Mouse (Mus musculus) ES-E14 (cell line): ENCODE data around the gene Zmynd10. TPM values are rescaled to one million over a fixed set of nuclear protein-coding genes. Genes with fewer than 3 reads are reported as not detected.

Source experiments
- DNase-seq: peaks from one replicate; pipeline ENCODE4 v3.0.0-alpha.2; 2013; ENCODE audit warnings: low read depth, low spot score
- H3K27ac ChIP-seq: 2 replicates; pipeline ENCODE4 v1.5.1; 2012; ENCODE audit warnings: low read depth, mild to moderate bottlenecking, low read length, moderate library complexity, mixed read lengths; ENCODE audit not compliant: poor library complexity, insufficient read depth, severe bottlenecking
- H3K36me3 ChIP-seq: 2 replicates; pipeline ENCODE4 v1.6.1; 2012; ENCODE audit warnings: mild to moderate bottlenecking, low read length, moderate library complexity, mixed read lengths; ENCODE audit not compliant: control insufficient read depth, poor library complexity, insufficient read depth, severe bottlenecking
- H3K4me1 ChIP-seq, 2 experiments: fragments of 150-350 bp in 1 of 2; sonication (generic) in 1 of 2; 2 replicates each; pipeline ENCODE4 v1.6.1; 2012; ENCODE audit warnings: low read length in 2 of 2, mild to moderate bottlenecking in 1 of 2, mixed read lengths in 1 of 2; ENCODE audit not compliant: control insufficient read depth in 2 of 2, insufficient read depth in 2 of 2, poor library complexity in 1 of 2
- H3K4me3 ChIP-seq, 2 experiments: fragments of 150-350 bp in 1 of 2; sonication (generic) in 1 of 2; 2 replicates each; pipeline ENCODE4 v1.5.1; 2012; ENCODE audit warnings: low read length in 2 of 2, low read depth in 1 of 2, mild to moderate bottlenecking in 1 of 2, mixed read lengths in 1 of 2; ENCODE audit not compliant: insufficient read depth in 1 of 2, poor library complexity in 1 of 2, severe bottlenecking in 1 of 2
- H3K9ac ChIP-seq: 2 replicates; pipeline ENCODE4 v1.6.1; 2012; ENCODE audit warnings: low read depth, mild to moderate bottlenecking, low read length, mixed read lengths; ENCODE audit not compliant: poor library complexity, insufficient read depth, severe bottlenecking
- H3K9me3 ChIP-seq: fragments of 150-350 bp; sonication (generic); 2 replicates; pipeline ENCODE4 v1.6.1; 2012; ENCODE audit warnings: low read depth, mild to moderate bottlenecking, low read length; ENCODE audit not compliant: control insufficient read depth, insufficient read depth
- CHD2 ChIP-seq: IDR thresholded peaks from 2 replicates; pipeline ENCODE4 v1.6.1; 2014; ENCODE audit warnings: mild to moderate bottlenecking, low read depth, low read length, inconsistent platforms
- HCFC1 ChIP-seq: IDR thresholded peaks from 2 replicates; pipeline ENCODE4 v1.6.1; 2012; ENCODE audit warnings: low read length, inconsistent platforms, borderline replicate concordance; ENCODE audit not compliant: insufficient read depth
- MAFK ChIP-seq: IDR thresholded peaks from 2 replicates; pipeline ENCODE4 v1.6.1; 2014; ENCODE audit warnings: mild to moderate bottlenecking, low read depth, low read length, inconsistent platforms; ENCODE audit not compliant: insufficient read depth
- ZC3H11A ChIP-seq: IDR thresholded peaks from 2 replicates; pipeline ENCODE4 v1.6.1; 2012; ENCODE audit warnings: low read depth, mild to moderate bottlenecking, inconsistent platforms, low read length, borderline replicate concordance
- ZNF384 ChIP-seq: IDR thresholded peaks from 2 replicates; pipeline ENCODE4 v1.6.1; 2012; ENCODE audit warnings: low read depth, low read length, inconsistent platforms
- in situ Hi-C, 2 experiments: fragments of 600-800 bp; cut with MboI; formaldehyde crosslinking; loops; one replicate each; pipeline ENCODE4 v1.15.1; 2025; ENCODE audit warnings: low sequenced_read_pairs in 2 of 2, inconsistent platforms in 1 of 2; ENCODE audit not compliant: unreplicated experiment in 2 of 2
- total RNA-seq: library from RNA; depleted of rRNA; stranded (reverse); fragments of 300-350 nt; gene quantifications from 2 replicates; pipeline ENCODE4 v1.2.3, GENCODE M21; 2012

Zmynd10 gene
- total RNA-seq, 1 experiment = 0.49 TPM

- Histone ChIP-seq H3K9me3 (no peaks in the 10 kb centered on the region), H3K27ac (no peak overlapping the region), H3K9ac (no peak overlapping the region), H3K4me1 (peaks cover 0 to 6% of the 10 kb centered on the region in 2 experiments; a peak in 2 of 4 replicates), H3K36me3 (no peaks in the 10 kb centered on the region), H3K4me3 (no peak overlapping the region)
- TF ChIP-seq CHD2 (no peak), HCFC1 (0 out of 2 replicates have a peak, but pooled peaks have one; percentile 37), MAFK (no peak), ZNF384 (no peak), ZC3H11A (peak; percentile 92; the same call in 1 of the 2 replicates)
- in situ Hi-C loops = loop anchor here (5.0 to 10.0 kb wide), 2 partner anchors 150 to 157 kb away; no protein-coding TSS in a partner anchor
- peak; percentile 80 for DNase-seq
These were observed 32.7 kb upstream of the Zmynd10 start for GRCm38 (mm10) chr9:107514303-107514955.

- Histone ChIP-seq H3K9me3 (no peaks in the 10 kb centered on the region), H3K27ac (no peak overlapping the region), H3K36me3 (no peaks in the 10 kb centered on the region), H3K4me1 (peaks cover 4 to 25% of the 10 kb centered on the region in 2 experiments; a peak in 3 of 4 replicates), H3K9ac (no peak overlapping the region; the same call in 1 of the 2 replicates), H3K4me3 (no peak overlapping the region)
- in situ Hi-C loops = no loop called here
- DNase-seq = no peak
- TF ChIP-seq CHD2 = no peak
- no peak for TF ChIP-seq ZC3H11A
- no peak for TF ChIP-seq MAFK
- no peak for TF ChIP-seq ZNF384
- no peak for TF ChIP-seq HCFC1
These were observed 26.8 kb upstream of the Zmynd10 start for GRCm38 (mm10) chr9:107520331-107520730.

- no peaks in the 10 kb centered on the region for H3K9me3 ChIP-seq
- peak overlapping the region; percentile 24 to 44; a peak in 1 of 4 replicates for H3K4me3 ChIP-seq
- peak overlapping the region; percentile 27; the same call in 1 of the 2 replicates for H3K9ac ChIP-seq
- no peak for DNase-seq
- peaks cover 4 to 26% of the 10 kb centered on the region in 2 experiments; a peak in 3 of 4 replicates for H3K4me1 ChIP-seq
- H3K27ac ChIP-seq = peak overlapping the region; percentile 19; the same call in 1 of the 2 replicates
- no peaks in the 10 kb centered on the region for H3K36me3 ChIP-seq
- TF ChIP-seq MAFK (no peak), ZC3H11A (no peak), CHD2 (no peak), HCFC1 (no peak), ZNF384 (no peak)
- in situ Hi-C loops = no loop called here
These were observed 25.9 kb upstream of the Zmynd10 start for GRCm38 (mm10) chr9:107521190-107521589.

GRCm38 (mm10) chr9:107521711-107522399 is 25.2 kb upstream of the Zmynd10 start:
- Histone ChIP-seq H3K27ac (no peak overlapping the region; the same call in 1 of the 2 replicates), H3K4me1 (peaks cover 4 to 28% of the 10 kb centered on the region in 2 experiments; a peak in 3 of 4 replicates), H3K4me3 (peak overlapping the region; percentile 24 to 44; a peak in 3 of 4 replicates), H3K9ac (peak overlapping the region; percentile 36; the same call in 1 of the 2 replicates), H3K36me3 (no peaks in the 10 kb centered on the region), H3K9me3 (no peaks in the 10 kb centered on the region)
- TF ChIP-seq MAFK = no peak
- no peak for TF ChIP-seq ZNF384
- TF ChIP-seq CHD2 = no peak
- in situ Hi-C loops = no loop called here
- DNase-seq = no peak
